Mouse (Mus musculus) lung, embryonic 16.5 days (tissue): ENCODE results near the gene Gjb3. TPM values are rescaled to one million over a fixed set of nuclear protein-coding genes. Genes with fewer than 3 reads are reported as not detected.

Experiments used
- ATAC-seq: fragments of 200-750 bp; cut with Nextera tagmentation; 2 replicates; pipeline ENCODE4 v1.8.0; 2017; ENCODE audit warnings: low read depth, mild to moderate bottlenecking, moderate library complexity
- H3K27ac ChIP-seq: fragments of 300-500 bp; sonication (generic); 2 replicates; pipeline ENCODE4 v1.5.1; 2014; ENCODE audit warnings: mild to moderate bottlenecking, control low read depth, low read length
- H3K27me3 ChIP-seq: fragments of 300-500 bp; sonication (generic); 2 replicates; pipeline ENCODE4 v1.6.1; 2014; ENCODE audit warnings: low read depth, low read length, mixed read lengths; ENCODE audit not compliant: control insufficient read depth, insufficient read depth
- H3K36me3 ChIP-seq: fragments of 300-500 bp; sonication (generic); 2 replicates; pipeline ENCODE4 v1.6.1; 2014; ENCODE audit warnings: low read length; ENCODE audit not compliant: control insufficient read depth, insufficient read depth
- H3K4me1 ChIP-seq: fragments of 300-500 bp; sonication (generic); replicated peaks from 2 replicates; pipeline ENCODE4 v1.6.1; 2014; ENCODE audit warnings: low read length, mixed read lengths; ENCODE audit not compliant: control insufficient read depth, insufficient read depth
- H3K4me2 ChIP-seq: fragments of 300-500 bp; sonication (generic); 2 replicates; pipeline ENCODE4 v1.6.1; 2014; ENCODE audit warnings: low read depth, low read length, control low read depth
- H3K4me3 ChIP-seq: fragments of 300-500 bp; sonication (generic); 2 replicates; pipeline ENCODE4 v1.5.1; 2014; ENCODE audit warnings: mild to moderate bottlenecking, low read length, control low read depth
- H3K9ac ChIP-seq: fragments of 300-500 bp; sonication (generic); 2 replicates; pipeline ENCODE4 v1.6.1; 2014; ENCODE audit warnings: low read length, control low read depth
- H3K9me3 ChIP-seq: fragments of 300-500 bp; sonication (generic); 2 replicates; pipeline ENCODE4 v1.6.1; 2016; ENCODE audit warnings: low read length; ENCODE audit not compliant: control insufficient read depth
- whole genome bisulfite sequencing: fragments of 180-500 bp; shearing (Covaris S2); extraction: QIAGEN DNeasy Blood & Tissue Kit; methylation state at CpG from one replicate; pipeline ENCODE4 v1.1.7; 2014; 5-methylcytosine and 5-hydroxymethylcytosine counted together
- polyA plus RNA-seq: library from polyadenylated mRNA; unstranded; fragments of >200 nt; fragmentation: Nextera tagmentation; extraction: Ambion mirVana; gene quantifications from 2 replicates; pipeline ENCODE4 v1.2.1, GENCODE M21; 2015

The Gjb3 gene
- polyA plus RNA-seq, 1 experiment from 2014 or later: 2.0 TPM

- Histone ChIP-seq H3K27me3 (peaks cover 11% of the 10 kb centered on the region), H3K9me3 (no peaks in the 10 kb centered on the region), H3K36me3 (no peaks in the 10 kb centered on the region), H3K4me3 (peak overlapping the region; percentile 62), H3K27ac (no peak overlapping the region), H3K4me2 (peak overlapping the region; percentile 90), H3K9ac (no peak overlapping the region), H3K4me1 (0 out of 2 replicates have a peak, but pooled peaks cover 5% of the 10 kb centered on the region)
- WGBS: 52% methylated on average over 24 of the region's 24 CpGs
- ATAC-seq: no peak
Observed at GRCm38 (mm10) chr4:127312349-127312748, 18.3 kb downstream of the Gjb3 start.

GRCm38 (mm10) chr4:127311561-127311960 is 19.1 kb downstream of the Gjb3 start:
- Histone ChIP-seq H3K27me3 (peaks cover 11% of the 10 kb centered on the region), H3K27ac (no peak overlapping the region), H3K4me1 (0 out of 2 replicates have a peak, but pooled peaks cover 5% of the 10 kb centered on the region), H3K4me3 (0 out of 2 replicates have a peak overlapping the region, but pooled peaks have one; percentile 2), H3K4me2 (no peak overlapping the region), H3K9me3 (no peaks in the 10 kb centered on the region), H3K36me3 (no peaks in the 10 kb centered on the region), H3K9ac (peak overlapping the region; percentile 14; the same call in 1 of the 2 replicates)
- WGBS: 48% methylated on average over 9 of the region's 9 CpGs
- no peak for ATAC-seq

GRCm38 (mm10) chr4:127306915-127307314 is 23.7 kb downstream of the Gjb3 start:
- Histone ChIP-seq H3K4me2 (no peak overlapping the region), H3K9me3 (no peaks in the 10 kb centered on the region), H3K36me3 (no peaks in the 10 kb centered on the region), H3K27ac (no peak overlapping the region), H3K27me3 (no peaks in the 10 kb centered on the region; the same call in 1 of the 2 replicates), H3K9ac (no peak overlapping the region), H3K4me3 (no peak overlapping the region), H3K4me1 (no peaks in the 10 kb centered on the region)
- ATAC-seq: no peak
- WGBS: 48% methylated on average over 2 of the region's 2 CpGs

GRCm38 (mm10) chr4:127303796-127304195 is 26.8 kb downstream of the Gjb3 start:
- 67% methylated on average over 3 of the region's 3 CpGs for WGBS

DNA sequence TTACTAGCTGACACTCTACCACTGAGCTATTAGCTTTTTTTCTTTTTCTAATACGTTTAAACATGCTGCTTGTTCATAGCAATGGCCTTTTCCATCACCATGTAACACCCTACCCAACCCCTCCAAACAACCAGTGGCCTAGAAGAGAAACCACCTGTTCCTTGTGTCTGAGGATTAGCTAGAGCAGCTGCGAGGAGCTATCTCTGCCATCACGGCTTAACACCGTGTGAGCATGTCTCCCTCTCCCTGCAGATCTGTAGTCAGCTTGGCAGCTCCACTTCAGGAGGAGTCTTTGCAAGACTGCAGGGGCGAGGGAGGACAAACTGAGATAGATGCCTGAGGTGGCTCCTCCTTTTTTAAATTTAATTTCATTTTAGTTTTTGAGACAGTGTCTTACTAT is 30.1 kb downstream of the Gjb3 start:
- Histone ChIP-seq H3K9ac (no peak overlapping the region), H3K4me2 (no peak overlapping the region), H3K27me3 (no peaks in the 10 kb centered on the region), H3K4me1 (no peaks in the 10 kb centered on the region), H3K9me3 (no peaks in the 10 kb centered on the region), H3K4me3 (no peak overlapping the region), H3K27ac (no peak overlapping the region), H3K36me3 (no peaks in the 10 kb centered on the region)
- WGBS: 49% methylated on average over 5 of the region's 5 CpGs
- ATAC-seq: no peak

More at GRCm38 (mm10) chr4:127303796-127304195, 26.8 kb downstream of the Gjb3 start:
- H3K27ac ChIP-seq: no peak overlapping the region
- no peak overlapping the region for H3K9ac ChIP-seq
- H3K27me3 ChIP-seq: no peaks in the 10 kb centered on the region
- no peak overlapping the region for H3K4me3 ChIP-seq
- no peaks in the 10 kb centered on the region for H3K4me1 ChIP-seq
- no peak overlapping the region for H3K4me2 ChIP-seq
- ATAC-seq: no peak
- H3K9me3 ChIP-seq: no peaks in the 10 kb centered on the region
- H3K36me3 ChIP-seq: no peaks in the 10 kb centered on the region

DNA sequence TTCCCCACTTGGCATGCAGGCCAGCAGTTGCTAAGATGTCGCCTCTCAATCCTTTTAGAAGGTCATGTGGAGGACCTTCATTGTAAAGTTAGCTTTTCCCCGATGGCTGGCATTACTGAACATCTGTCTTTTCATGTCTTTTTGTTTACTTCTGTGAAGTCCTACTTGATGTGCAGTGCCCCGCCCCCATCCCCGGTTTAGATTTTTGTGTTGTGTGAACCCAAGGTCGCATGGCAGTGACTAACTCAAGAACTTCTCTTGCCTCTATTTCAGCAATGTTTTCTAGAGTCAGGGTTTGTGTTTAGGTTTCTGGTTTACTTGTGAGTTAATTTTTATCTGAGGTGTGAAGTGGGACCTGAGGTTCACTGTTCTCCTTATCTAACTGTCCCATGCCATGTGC is 38.0 kb downstream of the Gjb3 start:
- no peaks in the 10 kb centered on the region for H3K36me3 ChIP-seq
- H3K27me3 ChIP-seq: no peaks in the 10 kb centered on the region
- H3K9me3 ChIP-seq: no peaks in the 10 kb centered on the region
- H3K9ac ChIP-seq: no peak overlapping the region
- ATAC-seq: no peak
- H3K4me2 ChIP-seq: no peak overlapping the region
- no peak overlapping the region for H3K27ac ChIP-seq
- H3K4me3 ChIP-seq: no peak overlapping the region
- H3K4me1 ChIP-seq: no peaks in the 10 kb centered on the region
- WGBS: 50% methylated on average over 5 of the region's 5 CpGs

DNA sequence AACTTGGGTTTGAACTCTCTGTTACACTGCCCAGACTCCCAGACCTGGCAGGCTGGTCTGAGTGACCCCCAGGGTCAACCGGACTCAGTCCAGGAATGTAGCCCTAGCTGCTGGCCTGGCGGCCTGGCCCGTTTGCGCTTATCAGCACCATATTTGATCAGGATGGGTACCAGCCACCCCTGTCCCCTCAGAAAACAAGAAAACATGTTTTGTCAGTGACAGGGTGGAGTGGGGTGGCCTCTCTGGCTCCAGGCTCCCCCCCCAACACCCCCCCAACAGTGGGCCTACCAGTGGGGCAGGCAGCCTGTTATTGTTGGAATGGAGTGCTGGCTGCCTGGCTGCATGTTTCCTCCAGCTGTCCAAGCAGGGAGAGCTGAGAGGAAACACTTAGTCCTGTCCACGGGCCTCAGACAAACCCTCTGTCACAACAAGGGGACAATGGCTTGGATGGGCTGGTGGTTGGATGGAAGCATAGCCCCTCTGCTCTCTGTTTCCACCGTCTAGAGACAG is 41.5 kb downstream of the Gjb3 start:
- peak; percentile 26; the same call in 1 of the 2 replicates for ATAC-seq
- 49% methylated on average over 6 of the region's 6 CpGs for WGBS
- H3K4me1 ChIP-seq: no peaks in the 10 kb centered on the region
- no peaks in the 10 kb centered on the region for H3K36me3 ChIP-seq
- H3K27me3 ChIP-seq: no peaks in the 10 kb centered on the region
- no peak overlapping the region for H3K27ac ChIP-seq
- no peaks in the 10 kb centered on the region for H3K9me3 ChIP-seq
- H3K4me3 ChIP-seq: no peak overlapping the region
- no peak overlapping the region for H3K9ac ChIP-seq
- H3K4me2 ChIP-seq: no peak overlapping the region

DNA sequence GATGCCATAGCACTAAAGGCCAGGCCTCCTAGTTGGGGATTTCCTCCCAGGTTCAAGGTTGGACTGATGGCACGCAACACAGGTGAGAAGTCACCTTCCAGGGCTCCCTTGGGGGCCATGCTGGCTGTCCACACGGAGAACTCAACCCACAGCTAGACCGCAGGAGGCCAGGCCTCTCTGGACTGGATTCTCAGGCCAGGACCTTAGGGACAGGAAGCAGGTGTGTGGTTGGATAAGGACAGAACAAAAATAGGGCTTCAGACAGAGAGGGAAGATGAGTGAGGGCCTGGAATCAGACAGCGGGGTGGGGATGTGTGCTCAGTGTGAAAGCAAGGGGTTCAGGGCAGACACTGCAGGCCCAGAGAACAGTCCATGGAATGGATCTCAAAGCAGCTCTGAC is 43.7 kb downstream of the Gjb3 start:
- Histone ChIP-seq H3K9me3 (no peaks in the 10 kb centered on the region), H3K27me3 (no peaks in the 10 kb centered on the region), H3K9ac (no peak overlapping the region), H3K36me3 (no peaks in the 10 kb centered on the region), H3K4me2 (no peak overlapping the region), H3K4me1 (no peaks in the 10 kb centered on the region), H3K4me3 (no peak overlapping the region), H3K27ac (no peak overlapping the region)
- no peak for ATAC-seq
- WGBS: 73% methylated on average over 4 of the region's 4 CpGs

DNA sequence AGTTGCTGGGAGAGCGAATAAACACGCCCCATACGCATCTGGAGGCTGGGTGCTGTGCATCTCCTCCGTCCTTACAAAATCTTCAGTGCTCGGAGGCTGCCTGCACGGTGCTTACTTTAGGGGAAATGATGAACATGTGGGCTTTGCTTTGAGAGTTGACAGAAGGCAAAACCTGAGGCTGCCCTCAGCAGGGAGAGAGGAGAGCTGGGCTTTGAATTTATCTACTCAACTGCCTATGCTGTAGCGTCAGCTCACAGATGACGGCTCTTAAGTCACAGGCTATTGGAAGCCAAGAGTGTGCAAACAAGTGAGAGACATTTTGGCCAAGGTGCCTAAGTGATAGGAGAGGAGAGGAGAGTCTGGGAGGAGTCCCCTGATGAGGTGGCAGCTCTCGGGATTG is 51.4 kb downstream of the Gjb3 start:
- no peaks in the 10 kb centered on the region for H3K4me1 ChIP-seq
- no peak overlapping the region for H3K9ac ChIP-seq
- no peak overlapping the region for H3K4me2 ChIP-seq
- H3K27ac ChIP-seq: peak overlapping the region; percentile 53; the same call in 1 of the 2 replicates
- no peak; the same call in 1 of the 2 replicates for ATAC-seq
- WGBS: 64% methylated on average over 9 of the region's 9 CpGs
- no peaks in the 10 kb centered on the region for H3K36me3 ChIP-seq
- H3K27me3 ChIP-seq: no peaks in the 10 kb centered on the region
- H3K4me3 ChIP-seq: no peak overlapping the region
- no peaks in the 10 kb centered on the region for H3K9me3 ChIP-seq
